Mouse (Mus musculus) MN1 (cell line): ENCODE measurements at regions not wholly inside any gene's neighbourhood (a gene's known extent, or its start where the extent isn't known, plus 50 kb on each side); places are given as distances from the start of the nearest gene placed in this dataset.

Source experiments
- DNase-seq: peaks from one replicate; pipeline ENCODE4 v3.0.0-alpha.2; 2016; ENCODE audit warnings: low spot score

DNA sequence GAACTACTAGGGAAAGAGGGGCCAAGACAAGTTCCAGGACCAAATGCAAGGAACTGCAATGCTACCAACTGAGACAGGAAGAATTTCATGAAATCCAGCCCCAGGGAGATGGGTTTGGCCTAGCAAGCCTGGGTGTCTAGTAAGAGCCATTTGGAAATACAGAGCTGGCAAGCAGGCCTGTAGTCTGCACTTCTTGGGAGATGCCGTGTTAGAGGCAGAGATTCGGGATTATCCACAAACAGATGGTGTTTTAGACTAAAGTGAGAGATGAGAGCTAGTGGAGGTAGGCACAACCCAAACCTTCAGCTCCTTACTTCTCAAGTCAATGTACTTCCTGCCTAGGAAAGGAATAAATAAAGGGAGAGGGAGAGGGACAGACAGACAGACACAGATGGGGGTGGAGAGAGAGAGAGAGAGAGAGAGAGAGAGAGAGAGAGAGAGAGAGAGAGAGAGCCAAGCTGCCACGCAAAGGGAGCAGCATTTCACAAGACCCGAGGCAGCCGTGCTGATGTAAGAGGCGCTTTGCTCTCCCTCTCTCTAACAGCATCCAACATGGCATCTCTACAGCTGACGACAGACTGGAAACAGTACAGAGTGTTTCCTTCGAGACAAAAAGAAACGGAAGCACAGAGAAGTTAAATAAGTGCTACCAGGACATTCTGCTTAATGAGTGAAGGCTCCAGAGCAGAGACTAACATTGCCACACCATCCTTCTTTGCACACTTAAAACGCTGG, 182.9 kb downstream of the Irs2 start:
- no peak for DNase-seq

DNA sequence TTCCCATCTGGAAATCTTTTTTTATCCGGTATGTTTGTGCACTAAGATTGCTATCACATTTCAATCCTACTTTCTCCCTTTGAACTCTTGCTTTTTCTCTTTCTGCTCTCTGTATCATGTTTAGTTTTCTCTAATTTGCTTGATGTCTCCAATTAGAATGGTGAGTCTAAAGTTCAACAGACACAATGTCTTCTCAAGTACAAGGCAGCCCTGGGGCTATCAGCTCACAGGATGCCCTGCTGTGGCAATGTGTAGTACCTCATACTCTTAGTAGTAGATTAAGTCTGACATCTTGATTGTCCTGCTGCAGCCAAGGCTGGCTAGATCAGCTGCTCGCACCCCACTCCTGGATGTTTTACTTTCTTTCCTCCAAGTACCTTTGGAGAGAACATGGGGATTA, 186.4 kb downstream of the Irs2 start:
- DNase-seq, result peak; percentile 85

DNA sequence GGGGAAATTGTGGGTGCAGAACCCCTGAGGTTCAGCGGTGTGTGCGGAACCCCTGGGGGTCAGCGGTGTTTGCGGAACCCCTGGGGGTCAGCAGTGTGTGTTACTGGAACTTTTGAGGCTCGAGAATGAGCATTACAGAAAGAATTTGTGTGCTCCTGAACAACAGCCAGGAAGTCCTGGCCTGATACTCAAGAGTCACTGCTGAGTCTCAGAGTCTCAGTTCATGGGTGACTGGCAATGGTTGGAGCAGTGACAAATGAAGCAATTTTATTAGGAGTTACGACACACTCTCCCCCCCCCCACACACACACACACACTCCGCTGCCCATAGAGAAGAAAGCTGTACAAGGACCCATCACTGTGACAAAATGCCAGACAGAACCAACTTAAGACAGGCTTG, 193.8 kb downstream of the Irs2 start:
- no peak for DNase-seq

DNA sequence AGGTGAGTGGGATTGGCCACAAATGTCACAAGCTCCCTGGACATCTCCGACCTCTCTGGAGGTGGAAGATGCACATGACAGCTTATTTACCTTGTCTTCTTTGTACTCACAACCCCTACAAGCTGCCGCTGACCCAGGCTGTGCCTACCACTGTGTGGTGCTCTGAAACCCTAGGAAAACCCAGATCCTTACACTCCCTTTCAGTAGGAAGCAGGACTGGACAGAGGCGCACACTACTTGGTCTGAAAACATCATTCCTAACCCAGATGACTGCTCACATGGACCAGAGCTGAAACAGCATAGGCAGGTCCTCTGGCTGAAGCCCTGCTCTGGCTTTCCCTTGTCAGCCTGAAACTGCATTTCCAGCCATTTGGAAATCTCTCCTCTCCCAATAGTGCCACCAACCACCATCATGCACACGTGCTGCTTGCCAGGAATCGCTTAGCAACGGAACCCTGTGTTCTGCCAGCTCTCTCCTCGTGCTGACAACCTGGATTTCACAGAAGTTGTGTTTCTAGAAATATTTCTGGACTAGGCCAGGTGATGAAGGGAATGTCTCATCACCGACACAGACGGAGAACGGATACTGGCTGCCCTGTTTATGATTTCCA, 196.1 kb downstream of the Irs2 start:
- no peak for DNase-seq

DNA sequence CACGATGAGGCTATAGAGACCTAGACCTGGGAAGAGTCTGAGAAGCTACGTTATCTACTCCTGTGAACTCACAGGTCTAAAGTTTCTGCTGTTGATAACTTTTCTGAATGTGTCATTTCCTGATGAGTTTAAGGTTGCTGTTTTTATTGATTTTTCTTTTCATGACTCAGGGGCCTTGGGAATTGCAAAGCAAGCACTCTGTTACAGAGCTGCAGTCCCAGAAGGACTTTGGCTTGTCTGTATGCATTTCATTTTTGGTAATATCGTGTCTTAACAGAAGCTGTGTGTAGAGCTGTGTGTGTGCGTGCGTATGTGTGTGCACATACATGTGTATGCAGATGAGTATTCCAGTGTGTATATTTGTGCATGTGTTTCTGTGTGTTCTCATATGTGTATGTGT, 201.2 kb downstream of the Irs2 start:
- no peak for DNase-seq

DNA sequence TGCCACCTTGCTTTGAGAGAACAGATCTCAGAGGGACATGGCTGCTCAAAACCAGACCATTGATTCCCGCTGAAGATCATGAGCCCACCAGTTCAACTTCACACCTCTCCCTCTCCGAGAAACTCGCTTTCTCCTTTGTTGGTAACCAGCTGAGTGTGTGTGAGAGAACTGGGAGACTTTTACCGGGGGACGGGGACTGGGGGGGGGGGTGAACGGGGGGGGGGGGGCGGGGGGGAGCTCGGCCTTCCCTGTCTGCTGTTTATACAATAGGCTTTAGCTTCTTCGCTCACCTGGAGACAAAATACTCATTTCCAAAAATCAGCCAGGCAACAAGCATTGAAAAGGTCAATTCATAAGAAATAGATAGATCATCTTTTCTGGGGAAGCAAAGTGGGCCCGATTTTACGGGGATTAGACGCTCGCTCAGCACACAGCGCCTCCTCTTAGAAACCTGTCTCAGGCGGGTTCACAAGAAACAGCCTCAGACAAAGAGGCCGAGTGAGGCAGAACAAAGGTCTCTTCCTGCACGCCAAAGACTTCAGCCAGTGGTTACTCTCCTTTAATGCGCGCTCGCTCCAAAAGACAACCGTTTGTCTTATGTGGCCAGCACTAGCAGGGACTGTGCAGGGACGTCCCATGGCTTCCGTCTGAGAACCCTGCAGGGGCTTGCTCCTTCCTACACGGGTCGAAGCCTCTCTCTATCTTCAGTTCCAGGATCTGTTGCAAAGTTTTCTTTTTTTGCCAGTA, 202.7 kb downstream of the Irs2 start:
- DNase-seq, result no peak

DNA sequence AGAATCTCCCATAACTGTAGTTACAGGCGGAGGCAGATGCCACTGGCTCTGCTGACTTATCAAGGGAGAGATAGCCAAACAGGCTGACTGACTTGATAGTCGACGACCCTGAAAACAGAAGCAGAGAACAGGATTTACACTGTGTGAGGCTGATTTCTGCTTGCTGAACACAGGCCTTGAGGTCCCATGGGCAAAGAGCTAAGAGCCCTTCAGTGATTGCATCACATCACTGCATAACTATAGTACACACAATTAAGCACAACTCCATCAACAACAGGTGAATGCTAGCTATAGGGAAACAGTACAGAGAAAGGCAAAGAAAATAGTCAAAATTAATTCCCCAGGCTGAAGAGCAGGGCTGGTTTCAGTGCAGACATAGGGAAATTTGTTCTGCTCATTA, 203.3 kb downstream of the Irs2 start:
- DNase-seq, result peak; percentile 27

DNA sequence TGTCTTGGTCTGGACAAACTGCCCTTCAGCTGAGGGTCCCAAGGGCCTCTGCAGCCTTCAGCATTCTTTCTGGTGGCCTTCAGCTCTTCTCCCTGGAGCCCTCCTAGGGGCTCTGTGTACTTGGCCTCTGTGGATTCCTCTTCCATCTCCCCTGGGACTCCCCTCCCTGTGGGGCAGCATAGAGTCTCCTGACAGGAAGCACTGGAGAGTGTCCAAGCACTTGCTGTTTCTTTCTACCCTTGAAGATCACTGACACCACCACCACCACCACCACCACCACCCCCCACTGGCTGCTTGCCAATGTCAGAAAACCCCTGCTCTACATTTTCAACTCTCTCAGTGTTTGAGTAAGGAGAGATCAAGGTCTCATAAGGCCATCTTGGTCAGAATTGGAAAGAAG, 206.3 kb downstream of the Irs2 start:
- peak; percentile 21 for DNase-seq

DNA sequence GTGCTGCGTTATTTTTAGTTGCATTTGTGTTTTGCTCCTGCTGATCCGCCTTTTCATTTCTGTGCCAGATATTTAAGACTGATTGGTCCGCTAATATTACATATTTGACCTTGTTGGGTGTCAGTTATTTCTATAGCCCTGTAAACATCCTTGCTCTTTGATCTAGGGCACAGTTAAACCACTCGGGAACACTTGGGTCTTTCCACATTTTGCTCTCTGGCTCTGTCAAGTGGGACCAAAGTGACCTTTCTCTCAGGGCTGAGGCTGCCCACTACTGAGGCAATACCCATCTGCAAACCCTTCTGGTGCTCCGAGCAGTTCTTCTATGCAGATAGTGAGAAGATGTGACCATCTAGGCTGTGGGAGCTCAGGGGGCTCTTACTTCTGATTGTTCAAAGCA, 206.7 kb downstream of the Irs2 start:
- no peak for DNase-seq

DNA sequence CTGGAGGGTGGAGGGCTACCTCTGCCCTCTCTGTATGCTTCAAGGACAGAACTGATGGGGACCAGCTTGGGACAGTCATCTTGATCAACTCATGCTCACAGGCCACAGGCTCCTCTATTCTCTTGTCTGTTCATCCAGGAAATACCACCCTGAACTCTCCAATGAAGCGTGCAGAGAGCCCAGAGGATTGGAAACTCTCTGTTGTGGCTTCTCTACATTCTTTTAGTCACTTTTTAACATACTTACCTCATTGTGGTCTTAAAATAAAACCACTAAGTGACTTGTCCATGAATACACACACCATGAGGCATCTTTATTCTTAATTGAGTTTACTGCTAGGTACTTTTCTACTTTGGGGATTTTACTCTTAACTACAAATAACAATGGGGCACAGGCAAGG, 209.8 kb downstream of the Irs2 start:
- no peak for DNase-seq

DNA sequence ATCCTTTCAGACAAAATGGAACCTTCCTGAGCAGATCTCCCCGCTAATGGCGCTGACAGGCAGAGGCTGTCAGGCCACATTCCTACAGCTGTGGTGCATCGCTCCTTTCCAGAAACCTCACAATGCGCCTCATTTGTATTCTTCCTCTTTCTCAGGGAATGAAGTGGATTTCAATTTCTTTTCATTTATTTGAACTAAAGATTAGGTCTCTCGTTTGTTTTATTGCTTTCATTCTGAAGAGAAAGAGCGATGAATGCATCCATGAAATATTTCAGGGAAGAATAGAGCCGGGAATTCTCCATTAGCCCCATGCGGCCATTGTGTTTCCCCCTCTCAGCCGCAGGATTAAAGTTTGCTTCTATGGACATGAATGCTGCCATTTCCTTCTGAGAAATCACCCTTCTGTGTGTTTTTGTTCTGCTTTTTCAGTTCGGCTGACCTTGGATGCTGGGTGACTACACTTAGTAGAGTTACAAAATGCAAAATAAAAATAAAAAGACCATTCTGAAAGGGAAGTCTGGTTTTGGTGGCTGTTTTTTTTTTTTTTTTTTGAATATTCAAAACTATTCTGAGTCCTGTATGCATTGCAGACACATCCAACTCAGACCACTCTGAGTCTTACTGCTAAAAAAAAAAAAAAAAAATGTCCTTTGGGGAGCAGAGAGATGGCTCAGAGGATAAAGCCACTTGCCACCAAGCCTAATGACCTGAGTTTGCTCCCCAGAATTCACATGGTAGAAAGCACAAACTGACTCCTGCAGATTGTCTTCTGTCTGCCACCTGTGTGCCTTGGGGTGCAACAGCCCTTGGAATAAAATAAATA, 213.7 kb downstream of the Irs2 start:
- DNase-seq, result no peak

DNA sequence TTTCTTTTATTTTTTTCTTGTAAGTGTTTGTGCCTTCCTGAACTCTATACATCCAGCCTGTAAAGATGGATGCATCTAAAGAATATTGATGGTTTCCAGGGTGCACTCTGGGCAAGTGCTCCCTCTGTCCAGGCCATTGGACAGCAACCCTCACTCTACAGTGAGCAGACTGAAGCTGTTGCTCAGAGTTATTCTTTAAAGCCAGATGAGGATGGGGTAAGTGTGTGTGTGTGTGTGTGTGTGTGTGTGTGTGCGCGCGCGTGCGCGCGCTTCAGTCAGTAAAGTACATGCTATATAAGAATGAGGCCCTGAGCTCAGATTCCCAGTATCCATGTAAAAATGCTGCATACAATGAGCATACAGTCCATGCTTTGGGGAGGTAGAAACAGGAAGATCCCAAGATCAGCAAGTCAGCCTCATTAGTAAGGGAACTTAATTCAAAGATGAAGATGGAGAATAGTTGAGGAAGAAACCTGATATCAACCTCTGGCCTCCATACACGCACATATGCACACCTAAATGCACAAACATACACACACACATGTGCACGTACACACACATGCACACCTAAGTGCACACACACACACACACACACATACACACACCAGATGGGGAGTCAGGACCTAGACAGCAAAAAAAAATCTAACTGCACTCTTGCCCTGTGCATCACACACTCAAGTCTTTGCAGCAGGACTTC, 214.4 kb downstream of the Irs2 start:
- no peak for DNase-seq

DNA sequence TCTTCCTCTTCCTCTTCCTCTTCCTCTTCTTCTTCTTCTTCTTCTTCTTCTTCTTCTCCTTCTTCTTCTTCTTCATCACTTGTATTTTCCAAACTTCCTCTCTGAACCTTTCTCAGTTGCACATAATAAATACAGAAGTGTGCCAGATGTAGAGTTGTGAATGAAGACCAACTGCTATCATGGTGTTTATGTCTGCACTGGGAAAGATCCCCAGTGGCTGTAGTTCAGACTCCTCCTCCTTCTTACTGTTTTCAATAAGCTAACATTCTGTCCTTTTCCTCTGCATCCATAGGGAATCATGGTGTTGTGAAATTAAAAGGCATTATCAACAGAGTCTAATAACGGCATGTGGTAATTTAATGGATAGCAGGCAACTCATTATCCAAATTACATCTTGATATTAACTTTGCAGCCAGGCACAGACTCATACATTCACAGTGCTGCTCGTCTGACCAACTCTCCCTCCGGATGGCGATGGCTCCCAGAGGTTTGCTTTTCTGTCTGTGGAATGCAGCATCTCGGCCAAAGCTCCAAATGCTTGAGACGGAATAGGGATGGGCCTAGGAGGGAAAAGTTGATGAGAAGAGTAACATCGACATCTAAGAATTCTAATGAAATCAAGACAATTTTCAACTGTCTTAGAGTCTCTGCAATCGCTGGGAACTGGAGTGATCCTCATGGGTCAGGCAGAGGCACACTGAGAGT, 219.6 kb downstream of the Irs2 start:
- DNase-seq, result no peak

DNA sequence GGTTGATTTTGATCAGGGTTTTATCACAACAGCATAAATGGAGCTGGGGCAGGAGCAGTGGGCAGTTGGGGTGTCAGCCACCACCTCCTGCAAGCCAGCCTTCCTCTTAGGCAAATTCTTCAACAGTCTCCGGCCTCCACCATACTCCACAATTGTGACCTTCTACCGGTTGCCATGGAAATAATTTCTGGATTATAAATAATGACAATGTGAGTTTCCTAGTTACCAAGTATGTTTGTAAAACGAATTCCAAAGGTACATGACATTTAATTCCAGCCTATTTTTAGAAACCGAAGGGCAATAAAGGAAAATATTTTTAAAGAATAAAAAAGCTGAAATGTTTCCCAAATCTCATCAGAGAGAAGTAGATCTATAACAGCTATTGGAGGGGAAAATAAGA, 222.5 kb downstream of the Irs2 start:
- no peak for DNase-seq

DNA sequence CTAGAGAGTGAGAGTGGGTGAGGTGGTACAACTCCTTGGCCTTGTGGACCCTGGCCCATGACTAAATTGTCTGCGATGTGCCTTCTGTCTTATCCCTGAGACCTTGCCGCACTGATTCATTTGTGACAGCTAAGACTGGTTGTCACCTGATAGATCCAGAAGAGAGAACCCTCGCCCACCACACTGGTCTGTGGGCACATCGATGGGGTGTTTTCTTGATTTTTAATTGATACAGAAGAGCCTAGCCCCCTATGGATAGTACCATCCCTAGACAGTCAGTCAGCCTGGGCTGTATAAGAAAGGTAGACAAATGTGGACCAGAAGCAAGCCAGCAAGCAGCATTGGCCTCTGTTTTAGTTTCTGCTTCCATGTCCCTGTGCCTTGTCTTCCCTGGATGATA, 222.9 kb downstream of the Irs2 start:
- DNase-seq, result no peak

DNA sequence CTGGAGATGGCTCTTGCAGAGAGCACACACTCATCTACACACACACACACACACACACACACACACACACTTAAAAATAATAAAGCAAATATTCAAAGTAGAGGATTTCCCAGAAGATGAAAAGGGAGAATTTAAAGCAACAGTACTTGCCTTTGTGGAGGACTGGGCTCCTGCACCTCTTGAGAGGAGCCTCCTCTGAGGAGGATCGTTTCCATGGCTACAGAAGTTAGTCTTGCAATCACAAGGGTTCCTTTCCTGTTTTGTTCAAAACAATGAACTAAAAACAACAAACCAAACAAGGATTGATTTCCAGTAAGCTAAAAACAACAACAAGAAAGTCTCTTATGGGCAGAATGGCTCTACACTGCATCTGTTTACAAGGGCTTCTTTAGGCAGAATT, 223.8 kb downstream of the Irs2 start:
- no peak for DNase-seq

DNA sequence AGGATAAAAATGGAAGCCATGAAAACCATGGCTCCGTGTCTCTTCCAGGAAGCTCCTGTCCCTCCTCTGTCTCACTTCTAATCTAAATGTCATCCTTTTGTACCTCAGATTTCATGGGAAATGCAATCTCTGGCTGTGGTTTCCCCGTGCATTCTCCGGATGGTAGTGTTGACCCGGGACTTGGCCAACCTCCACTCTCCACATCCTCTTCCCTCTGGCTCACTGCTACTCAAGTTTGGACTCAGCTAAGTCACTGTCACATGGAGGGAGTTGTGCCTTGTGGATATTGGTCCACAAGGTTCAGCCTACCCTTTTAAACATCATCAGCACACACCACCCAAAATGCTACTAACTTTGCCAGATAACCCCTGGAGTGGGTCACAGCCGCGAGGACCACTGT, 226.4 kb downstream of the Irs2 start:
- DNase-seq, result no peak

DNA sequence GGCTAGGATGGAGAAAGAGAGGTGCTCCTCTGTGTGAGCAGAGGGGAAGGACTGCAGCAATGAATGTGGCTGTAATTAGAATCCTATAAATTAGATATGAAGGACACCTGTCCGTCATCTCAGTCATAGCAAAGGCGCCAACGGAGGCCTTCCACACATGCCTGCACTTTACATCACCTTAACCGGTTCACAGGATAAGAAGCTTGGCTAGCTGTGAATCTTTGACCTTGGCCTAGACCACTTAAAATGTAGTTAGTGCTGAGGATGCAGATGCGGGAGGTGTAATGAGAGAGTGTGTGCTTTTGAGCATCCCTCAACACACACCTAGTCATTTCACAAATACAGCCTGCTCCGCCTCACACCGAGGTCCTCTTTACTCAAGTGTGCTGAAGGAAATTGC, 228.6 kb downstream of the Irs2 start:
- no peak for DNase-seq

DNA sequence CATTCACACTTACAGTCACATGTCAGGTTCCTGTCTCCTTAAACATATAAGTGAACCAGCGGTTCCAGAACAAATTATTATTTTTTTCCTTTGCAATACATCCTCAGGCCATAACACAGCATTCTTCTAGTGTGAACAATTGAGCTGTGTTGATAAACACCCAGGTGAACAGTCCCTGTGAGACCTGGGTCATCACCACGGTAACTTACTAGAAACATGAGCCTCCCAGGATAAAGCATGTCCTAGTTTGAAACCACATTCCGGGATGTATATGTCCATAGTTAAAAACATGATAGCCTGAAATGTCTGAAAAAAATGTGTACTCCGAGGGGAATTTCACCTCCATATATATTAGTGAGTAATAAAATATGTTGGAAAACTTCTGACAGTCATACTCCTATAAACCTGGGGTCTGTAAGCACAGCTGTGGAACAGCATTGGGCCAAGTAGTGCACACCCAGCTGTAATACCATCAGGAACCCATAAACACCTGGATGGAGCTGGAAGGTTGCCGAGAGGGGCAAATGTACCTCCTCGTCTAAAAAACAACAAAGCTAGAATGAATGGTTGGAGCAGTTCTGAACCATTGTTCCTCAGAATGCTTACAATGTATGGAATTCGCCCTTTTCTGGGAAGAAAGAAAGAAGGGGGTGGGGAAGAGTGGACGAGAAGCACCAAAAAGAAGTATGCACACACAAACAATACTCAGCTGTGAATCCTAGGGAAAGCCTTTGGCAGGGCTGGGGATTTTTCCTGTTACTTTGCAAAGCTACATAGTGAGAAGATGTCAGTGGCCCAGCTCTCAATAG, 232.9 kb downstream of the Irs2 start:
- DNase-seq, result no peak

DNA sequence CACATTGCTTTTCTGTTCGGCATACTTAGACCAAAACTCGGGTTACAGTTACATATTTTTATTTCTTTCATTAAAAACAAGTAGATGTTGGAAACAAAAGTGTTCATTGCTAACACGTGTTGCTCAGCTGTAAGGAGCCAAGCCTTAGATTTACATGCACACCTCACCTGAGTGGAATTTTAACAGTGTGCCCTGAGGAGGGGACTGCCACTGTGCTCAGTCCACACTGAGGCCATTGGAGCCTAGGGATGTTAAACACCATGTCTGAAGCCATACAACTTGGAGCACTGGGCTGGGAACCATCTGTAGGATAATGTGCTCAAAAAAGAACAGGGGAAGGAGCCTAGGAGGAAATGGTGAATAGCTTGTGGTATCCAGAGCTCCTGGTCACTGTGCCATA, 233.5 kb downstream of the Irs2 start:
- no peak for DNase-seq
